Mouse (Mus musculus) cerebellum, adult 2 months (tissue): Measurements from ENCODE around the gene Acot11.

Source experiments
- CTCF ChIP-seq: fragments of 200-500 bp; IDR thresholded peaks from 2 replicates; pipeline ENCODE4 v1.5.1; 2011; ENCODE audit warnings: low read depth, mild to moderate bottlenecking, control low read depth, low read length, moderate library complexity, borderline replicate concordance; ENCODE audit not compliant: insufficient read depth
- POLR2A ChIP-seq: fragments of 200-500 bp; IDR thresholded peaks from 2 replicates; pipeline ENCODE4 v1.6.1; 2011; ENCODE audit warnings: low read length, control low read depth, borderline replicate concordance; ENCODE audit not compliant: insufficient read depth

GRCm38 (mm10) chr4:106780045-106780444, 24.8 kb downstream of the Acot11 start:
- TF ChIP-seq POLR2A: no peak
- TF ChIP-seq CTCF: no peak
